Mouse (Mus musculus) left cerebral cortex, postnatal 14 days (tissue): Measurements from ENCODE around the gene Ccser1. TPM values are rescaled to one million over a fixed set of nuclear protein-coding genes. Genes with fewer than 3 reads are reported as not detected.

Source experiments
- DNase-seq, 2 experiments: peaks; one replicate each; pipeline ENCODE4 v3.0.0; 2021 to 2022; ENCODE audit warnings: low spot score in 2 of 2, mixed read lengths in 1 of 2
- intact Hi-C: fragments of 180-260 bp; cut with DNase I; formaldehyde crosslinking; loops from one replicate; pipeline ENCODE4 v1.15.1; 2025
- total RNA-seq, 2 experiments: library from RNA; stranded (reverse); gene quantifications; 2 replicates each; pipeline ENCODE4 v1.2.3; 2021

Gene Ccser1
- total RNA-seq, 2 experiments from 2014 or later = 24.8 to 30.4 TPM

GRCm38 (mm10) chr6:61271033-61271432 lies 90.9 kb downstream of the Ccser1 start:
- intact Hi-C loops = no loop called here
- no peak for DNase-seq

GRCm38 (mm10) chr6:61273430-61273829 lies 93.3 kb downstream of the Ccser1 start:
- intact Hi-C loops = no loop called here
- no peak for DNase-seq

- no peak for DNase-seq
- intact Hi-C loops = no loop called here
Observed at GRCm38 (mm10) chr6:61279506-61279905, 99.4 kb downstream of the Ccser1 start.

- intact Hi-C loops = no loop called here
- no peak for DNase-seq
Observed at GRCm38 (mm10) chr6:61292927-61293326, 112.8 kb downstream of the Ccser1 start.

GRCm38 (mm10) chr6:61295535-61295934 lies 115.4 kb downstream of the Ccser1 start:
- DNase-seq = no peak
- intact Hi-C loops = no loop called here

- intact Hi-C loops = no loop called here
- peak; percentile 19 to 24 for DNase-seq
Observed at GRCm38 (mm10) chr6:61296188-61297037, 116.3 kb downstream of the Ccser1 start.

- intact Hi-C loops = loop anchor here (2.0 to 5.0 kb wide), 3 partner anchors 118 to 313 kb away; partner anchors contain the start of gene Ccser1
- no peak for DNase-seq
Observed at GRCm38 (mm10) chr6:61300441-61300840, 120.3 kb downstream of the Ccser1 start.

GRCm38 (mm10) chr6:61300975-61301374 lies 120.9 kb downstream of the Ccser1 start:
- intact Hi-C loops = loop anchor here (2.0 to 5.0 kb wide), 3 partner anchors 119 to 314 kb away; partner anchors contain the start of gene Ccser1
- DNase-seq = no peak

- no peak for DNase-seq
- intact Hi-C loops = loop anchor here (2.0 to 5.0 kb wide), 3 partner anchors 119 to 314 kb away; partner anchors contain the start of gene Ccser1
Observed at GRCm38 (mm10) chr6:61301631-61302030, 121.5 kb downstream of the Ccser1 start.

- no peak for DNase-seq
- intact Hi-C loops = no loop called here
Observed at GRCm38 (mm10) chr6:61311324-61312091, 131.4 kb downstream of the Ccser1 start.

- intact Hi-C loops = no loop called here
Observed at GRCm38 (mm10) chr6:61315884-61316601, 135.9 kb downstream of the Ccser1 start.

GRCm38 (mm10) chr6:61320842-61321241 lies 140.7 kb downstream of the Ccser1 start:
- intact Hi-C loops = no loop called here
- DNase-seq = no peak

More at GRCm38 (mm10) chr6:61315884-61316601, 135.9 kb downstream of the Ccser1 start:
- DNase-seq = peak; percentile 74 to 77

GRCm38 (mm10) chr6:61322328-61322727 lies 142.2 kb downstream of the Ccser1 start:
- intact Hi-C loops = no loop called here
- no peak for DNase-seq

GRCm38 (mm10) chr6:61326131-61326530 lies 146.0 kb downstream of the Ccser1 start:
- DNase-seq = no peak
- intact Hi-C loops = no loop called here

- intact Hi-C loops = no loop called here
- DNase-seq = no peak
Observed at GRCm38 (mm10) chr6:61328981-61329380, 148.9 kb downstream of the Ccser1 start.

GRCm38 (mm10) chr6:61329593-61330540 lies 149.7 kb downstream of the Ccser1 start:
- intact Hi-C loops = no loop called here
- DNase-seq = no peak

- no peak for DNase-seq
- intact Hi-C loops = no loop called here
Observed at GRCm38 (mm10) chr6:61334466-61334865, 154.3 kb downstream of the Ccser1 start.

GRCm38 (mm10) chr6:61347045-61347838 lies 167.1 kb downstream of the Ccser1 start:
- DNase-seq = peak; percentile 37 to 47

More at GRCm38 (mm10) chr6:61347045-61347838, 167.1 kb downstream of the Ccser1 start:
- intact Hi-C loops = no loop called here
